Mouse (Mus musculus) heart, postnatal 10 days (tissue): ENCODE measurements at regions not wholly inside any gene's neighbourhood (a gene's known extent, or its start where the extent isn't known, plus 50 kb on each side); places are given as distances from the start of the nearest gene placed in this dataset.
A peak's percentile ranks its signal among the peaks of the same experiment; 100 is the strongest.

Experiments
- DNase-seq, 2 experiments: peaks; one replicate each; pipeline ENCODE4 v3.0.0; 2021
- intact Hi-C: fragments of 180-260 bp; cut with DNase I; formaldehyde crosslinking; loops from one replicate; pipeline ENCODE4 v1.15.1; 2025

DNA sequence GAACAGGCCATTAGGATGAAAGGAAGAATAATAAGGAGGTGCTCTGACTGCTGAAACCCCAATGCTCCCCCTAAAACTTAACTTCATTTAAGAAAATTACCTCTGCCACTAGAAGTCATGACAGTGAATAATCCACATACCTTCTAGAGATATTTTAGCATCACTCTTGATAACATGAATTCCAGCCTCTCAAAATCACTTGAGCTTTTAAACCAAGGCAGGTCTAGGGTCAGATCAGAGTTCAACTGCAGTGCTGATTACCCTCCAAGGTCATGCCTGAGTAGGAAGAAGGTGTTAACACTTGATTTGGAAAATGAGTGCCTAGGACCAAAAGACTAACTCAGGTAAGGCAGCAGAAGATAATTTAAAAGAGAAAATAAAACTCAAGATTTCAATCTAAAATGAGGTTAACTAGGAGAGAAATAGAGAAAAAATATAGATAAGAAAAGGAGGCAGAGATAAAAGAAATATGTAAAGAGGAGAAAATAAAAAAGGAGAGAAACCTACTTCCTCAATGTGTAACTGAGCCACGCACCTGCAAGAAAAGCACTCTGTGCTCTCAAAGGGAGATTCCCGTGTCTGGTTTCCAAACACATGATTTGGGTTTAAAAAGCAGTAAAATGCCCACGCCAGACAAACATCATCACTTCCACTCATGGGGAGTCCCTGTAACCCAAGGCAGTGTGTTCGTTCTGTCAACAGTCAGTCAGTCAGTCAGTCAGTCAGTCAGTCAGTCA, 229.8 kb downstream of the Trib2 start:
- intact Hi-C loops = no loop called here
- DNase-seq = no peak

DNA sequence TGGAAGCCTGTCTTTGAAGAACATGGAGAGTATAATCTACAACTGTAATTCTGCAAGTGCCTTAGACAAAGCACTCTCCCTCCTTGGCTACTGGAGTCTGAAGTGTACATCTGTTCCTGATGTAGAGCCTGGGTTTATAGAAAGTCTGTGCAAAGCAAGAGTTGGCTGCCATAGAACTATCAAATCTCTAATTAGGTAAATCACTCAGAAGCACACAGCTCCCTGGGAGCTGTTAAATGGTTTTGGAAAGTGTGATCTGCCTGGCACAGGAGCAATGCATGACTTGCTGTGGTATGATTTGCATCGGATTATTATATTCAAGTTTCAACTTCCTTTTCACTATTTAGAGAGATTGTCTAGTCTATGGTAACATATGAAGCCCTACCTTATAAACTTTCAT, 230.9 kb downstream of the Trib2 start:
- intact Hi-C loops = no loop called here
- DNase-seq = no peak

DNA sequence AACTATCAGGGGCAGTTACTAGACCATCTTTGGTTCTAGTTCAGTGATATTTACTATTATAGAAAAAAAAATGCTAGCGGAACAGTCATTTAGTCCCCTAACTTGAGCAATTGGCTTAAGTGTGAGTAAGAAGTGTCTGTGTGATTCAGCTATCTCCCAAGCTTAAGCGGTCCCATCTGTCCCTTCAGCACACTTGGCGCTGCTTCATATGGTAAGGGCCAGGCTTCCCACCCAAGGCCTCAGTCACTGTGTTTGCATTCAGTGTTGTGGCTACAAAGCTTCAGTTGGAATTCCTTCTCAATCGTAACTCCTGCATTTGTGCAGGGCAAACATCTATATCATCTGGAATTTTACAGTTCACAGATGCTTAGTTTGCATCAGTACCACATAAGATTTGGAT, 232.0 kb downstream of the Trib2 start:
- intact Hi-C loops = no loop called here
- no peak for DNase-seq

DNA sequence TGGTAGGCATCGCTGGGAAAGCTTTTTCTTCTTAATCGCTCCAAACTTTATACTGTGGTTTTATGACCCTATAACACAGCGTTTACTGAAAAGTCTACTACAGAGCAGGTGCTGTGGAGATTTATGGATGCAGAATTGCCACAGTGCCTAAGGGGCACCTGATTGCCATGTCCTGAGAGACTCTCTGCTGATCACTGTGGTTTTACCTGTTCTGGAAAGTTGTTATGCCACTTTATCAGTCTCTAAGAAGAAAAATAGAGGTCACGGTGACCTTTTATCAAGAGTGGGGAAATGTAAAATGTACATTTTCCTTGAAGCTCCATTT, 250.0 kb downstream of the Trib2 start:
- no peak for DNase-seq

DNA sequence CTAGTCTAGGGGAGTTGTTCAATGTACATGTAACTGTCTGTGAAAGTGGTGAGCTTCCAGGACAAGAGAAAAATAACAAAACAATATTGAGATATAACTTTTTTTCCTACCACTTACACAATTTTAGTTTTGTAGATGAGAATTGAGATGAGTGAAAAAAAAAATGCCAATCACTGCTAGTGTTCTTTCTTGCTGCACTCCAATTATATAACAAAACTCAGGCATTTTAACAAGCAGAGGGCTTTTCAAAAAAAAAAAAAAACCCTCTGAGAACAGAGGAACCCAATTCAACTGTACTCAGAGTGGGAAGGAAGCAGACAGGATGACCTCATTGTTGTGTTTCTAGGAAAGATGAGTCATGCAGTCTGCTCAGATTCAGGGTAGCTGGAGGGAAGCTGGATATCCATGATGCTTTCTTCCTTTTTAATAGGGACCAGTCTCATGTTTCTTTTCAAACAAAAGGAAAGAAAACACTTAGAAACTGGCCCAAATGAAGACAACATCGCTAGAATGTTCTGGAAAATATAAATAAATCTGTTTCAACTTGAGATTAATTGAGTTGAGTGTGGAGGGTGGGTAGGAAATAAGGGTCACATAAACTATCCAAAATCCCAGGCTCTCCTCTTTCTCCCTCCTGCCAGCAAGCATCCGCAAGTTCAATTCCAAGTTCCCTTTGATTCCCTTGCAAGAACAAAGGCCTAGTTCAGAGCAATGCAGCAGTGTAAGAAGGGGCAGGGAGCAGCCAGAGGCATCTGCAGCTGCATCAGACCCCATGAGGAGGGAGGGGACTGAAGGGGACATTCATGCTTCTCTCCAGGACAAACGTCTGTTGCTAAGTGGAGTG, 250.6 kb downstream of the Trib2 start:
- intact Hi-C loops = loop anchor here (2.0 kb wide), 1 partner anchor 21 kb away; no protein-coding TSS in a partner anchor
- peak; percentile 44 to 55 for DNase-seq

More for the DNA sequence above, 250.0 kb downstream of the Trib2 start:
- intact Hi-C loops = no loop called here

DNA sequence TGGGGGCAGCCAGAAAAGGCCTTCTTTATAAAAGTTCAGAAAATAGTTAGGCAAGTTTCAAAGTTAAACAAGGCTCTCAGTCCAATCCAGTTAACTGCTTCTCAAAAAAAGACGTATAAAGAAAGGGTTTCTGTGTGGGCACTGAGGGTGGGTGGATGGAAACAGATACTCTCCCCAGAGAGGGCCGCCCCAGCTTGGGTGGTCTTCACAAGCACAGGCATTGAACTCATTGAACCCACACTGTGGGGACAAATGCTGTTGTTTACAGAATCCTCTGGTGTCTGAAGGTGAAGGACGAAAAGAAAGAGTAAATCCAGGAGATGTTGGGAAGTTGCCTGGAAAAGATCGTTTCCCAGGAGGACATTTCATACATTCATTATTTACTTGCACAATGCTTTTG, 253.9 kb downstream of the Trib2 start:
- intact Hi-C loops = no loop called here
- DNase-seq = no peak

DNA sequence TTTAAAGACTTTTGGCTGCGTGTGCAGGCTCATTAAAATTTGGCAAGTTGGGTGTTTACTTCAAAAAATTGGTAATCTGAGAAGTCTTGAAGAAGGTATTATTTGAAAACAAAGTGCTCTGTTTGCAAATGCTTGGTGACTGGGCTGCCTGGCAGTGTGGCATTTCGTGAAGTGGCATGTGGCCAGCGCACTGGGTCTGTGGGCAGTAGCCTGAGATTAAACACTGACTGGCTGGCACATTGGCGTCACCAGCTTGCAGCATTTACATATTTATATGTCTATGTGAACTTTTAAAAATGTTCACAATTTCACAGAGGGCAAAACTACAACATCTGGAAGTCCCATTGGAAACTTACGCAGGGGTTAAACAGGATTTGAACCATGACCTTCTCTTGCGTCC, 261.3 kb downstream of the Trib2 start:
- intact Hi-C loops = no loop called here
- peak; percentile 19 for DNase-seq

DNA sequence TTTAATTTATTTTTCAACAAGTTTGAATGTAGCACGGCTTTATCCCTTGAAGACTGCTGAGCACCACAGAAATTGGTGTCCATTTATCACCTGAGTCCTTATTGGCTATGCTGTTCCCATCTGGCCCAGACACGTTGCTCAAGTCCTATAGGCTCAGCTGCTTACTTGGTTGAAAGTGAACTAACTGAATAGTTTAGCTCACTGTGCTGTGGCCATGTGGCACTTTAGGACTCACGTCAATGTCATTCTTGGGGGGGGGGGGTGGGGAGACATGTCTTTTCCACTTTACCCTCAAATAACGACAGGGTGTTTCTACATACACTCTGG, 263.1 kb downstream of the Trib2 start:
- DNase-seq = no peak

DNA sequence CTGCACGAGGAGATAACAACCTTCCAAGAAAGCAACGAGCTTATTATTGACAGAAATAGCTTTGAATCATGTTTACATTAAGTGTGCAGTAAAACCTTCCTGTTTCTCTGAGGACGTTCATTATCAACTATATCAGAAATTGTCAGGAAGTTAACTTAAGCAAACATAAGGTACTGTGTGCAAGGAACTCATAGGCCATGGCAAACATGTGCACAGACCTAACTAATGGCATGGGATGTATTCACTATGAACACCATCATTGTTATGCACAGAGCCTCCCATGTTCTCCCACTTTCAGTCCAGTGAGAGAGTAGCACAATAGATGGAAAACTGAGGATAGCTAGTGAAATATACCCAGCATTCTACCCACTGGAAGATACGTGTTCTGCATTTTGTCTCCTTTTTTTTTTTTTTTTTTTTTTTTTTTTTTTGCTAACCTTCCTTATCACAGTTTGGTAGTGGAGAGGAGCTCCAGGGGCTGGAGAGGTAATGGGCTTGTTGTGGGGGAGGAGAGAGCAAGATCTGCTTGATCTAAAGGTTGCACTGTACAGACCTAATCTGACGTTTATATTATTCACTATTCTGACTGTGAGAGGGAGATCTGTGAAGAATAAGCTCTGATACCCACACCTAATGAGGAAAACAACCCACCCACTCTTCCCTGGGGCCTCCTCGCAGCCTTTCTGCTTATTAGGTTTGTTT, 263.6 kb downstream of the Trib2 start:
- DNase-seq = no peak
- intact Hi-C loops = no loop called here

More for the DNA sequence above, 263.1 kb downstream of the Trib2 start:
- intact Hi-C loops = no loop called here

DNA sequence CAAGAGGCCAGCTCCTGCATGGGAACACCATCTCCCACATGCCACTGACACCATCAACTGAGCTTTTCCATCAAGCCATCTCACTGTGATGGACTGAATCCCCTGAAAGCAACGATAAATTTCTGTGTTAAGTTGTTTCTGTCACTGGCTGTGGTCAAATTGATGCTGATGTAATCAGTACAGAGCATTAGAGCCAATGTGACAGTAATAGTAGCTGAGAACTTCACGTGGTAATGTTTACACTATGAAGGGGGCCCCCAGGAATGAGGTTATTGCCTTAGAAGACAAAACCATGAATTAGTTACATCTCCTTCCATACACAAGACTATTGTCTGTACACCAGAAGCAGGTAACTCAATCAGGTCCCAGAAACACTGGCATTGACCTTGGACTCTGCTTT, 264.5 kb downstream of the Trib2 start:
- intact Hi-C loops = no loop called here
- no peak for DNase-seq

DNA sequence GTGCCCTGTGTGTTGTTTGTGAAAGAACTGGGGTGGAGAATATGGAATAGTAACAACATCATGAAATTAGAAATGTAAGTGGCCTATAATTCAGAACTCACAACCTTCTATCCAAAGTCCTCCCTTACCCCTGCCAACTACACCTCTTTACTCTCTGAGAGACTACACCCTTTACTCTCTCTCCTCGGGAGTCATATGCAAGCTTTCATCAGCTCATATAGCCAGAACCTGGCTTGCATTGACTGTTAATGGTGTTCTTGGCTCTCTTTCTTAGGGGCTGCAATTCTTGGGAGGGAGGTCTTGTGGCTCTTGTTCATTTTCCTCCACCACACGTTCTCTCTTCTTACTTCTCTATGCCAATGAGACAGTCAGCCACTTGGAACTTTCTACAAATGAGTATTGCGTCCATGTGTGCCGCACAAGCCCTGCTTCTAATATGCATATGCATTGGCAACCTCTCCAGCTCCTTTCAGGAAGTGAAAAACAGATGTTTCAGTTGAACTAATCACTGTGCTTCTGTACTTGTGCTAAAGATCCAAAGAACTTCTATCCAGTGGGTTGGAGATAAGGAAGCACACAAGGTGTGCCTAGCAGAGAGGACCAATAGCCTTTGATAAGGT, 265.3 kb downstream of the Trib2 start:
- no peak for DNase-seq
- intact Hi-C loops = no loop called here

DNA sequence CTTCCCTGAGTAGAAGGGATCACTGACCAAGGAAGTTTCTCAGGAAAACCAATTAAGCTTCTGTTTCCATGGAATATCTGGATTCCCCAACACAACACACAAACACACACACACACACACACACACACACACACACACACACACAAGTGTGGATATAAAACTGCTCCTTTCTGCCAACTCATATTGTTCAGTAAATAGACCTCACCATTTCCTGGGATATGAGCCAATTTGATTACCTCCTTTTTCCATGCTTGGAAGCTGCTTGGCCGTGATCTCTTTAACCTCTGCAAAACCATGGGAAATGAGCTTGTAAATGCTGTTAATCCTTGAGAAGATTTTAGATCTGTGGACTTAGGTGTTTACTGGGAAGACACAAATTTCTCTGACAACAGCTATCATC, 272.4 kb downstream of the Trib2 start:
- intact Hi-C loops = loop anchor here (2.0 to 10.0 kb wide), 4 partner anchors 20 to 460 kb away; no protein-coding TSS in a partner anchor

DNA sequence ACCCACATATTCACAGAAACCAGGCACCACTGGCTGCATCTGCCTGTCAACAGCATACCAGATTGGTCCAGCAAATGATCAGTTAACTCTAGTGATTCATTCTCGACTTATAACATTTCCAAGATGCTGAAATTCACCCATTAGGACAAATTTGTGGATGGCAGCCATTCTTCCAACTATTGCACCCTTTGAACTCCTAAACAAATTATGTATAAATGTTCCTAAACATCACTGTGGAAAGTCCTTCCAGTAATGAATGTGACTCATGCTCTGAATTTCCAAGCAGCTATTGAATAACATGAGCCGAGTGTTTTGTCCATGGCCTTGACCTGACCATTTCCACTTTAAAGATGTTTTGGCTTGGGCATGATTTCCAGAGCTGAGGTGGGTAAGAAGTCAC, 274.2 kb downstream of the Trib2 start:
- DNase-seq = no peak
- intact Hi-C loops = loop anchor here (2.0 to 10.0 kb wide), 3 partner anchors 52 to 462 kb away; no protein-coding TSS in a partner anchor

More for the DNA sequence above, 272.4 kb downstream of the Trib2 start:
- DNase-seq = peak; percentile 71 to 76

DNA sequence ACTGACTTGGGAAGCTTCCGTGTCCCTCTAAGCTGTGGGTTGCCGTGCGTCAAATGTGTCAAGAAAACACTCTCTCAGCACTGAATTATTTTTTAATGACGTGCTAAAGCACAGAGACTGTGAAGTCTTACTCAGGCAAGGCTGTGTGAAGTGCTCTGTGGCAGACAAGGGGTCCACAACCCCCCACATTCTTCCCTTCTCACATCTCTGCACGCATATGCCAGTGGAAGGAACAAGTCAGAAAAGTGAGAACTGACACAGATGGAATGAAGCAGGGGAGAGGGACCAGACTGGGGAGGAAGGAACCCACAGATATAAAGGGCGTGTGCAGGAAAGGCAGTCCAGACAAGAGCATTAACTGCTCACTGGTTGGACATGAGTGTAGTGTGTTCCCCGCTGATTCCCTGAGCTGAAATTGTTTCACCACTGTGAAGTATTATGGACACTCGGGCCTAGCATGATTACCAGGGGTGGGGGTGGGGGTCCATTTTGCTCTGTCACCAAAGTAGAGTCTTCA, 279.8 kb downstream of the Trib2 start:
- DNase-seq = peak; percentile 8 to 9
- intact Hi-C loops = loop anchor here (1.0 to 10.0 kb wide), 5 partner anchors 160 to 968 kb away; partner anchors contain the start of gene Trib2

DNA sequence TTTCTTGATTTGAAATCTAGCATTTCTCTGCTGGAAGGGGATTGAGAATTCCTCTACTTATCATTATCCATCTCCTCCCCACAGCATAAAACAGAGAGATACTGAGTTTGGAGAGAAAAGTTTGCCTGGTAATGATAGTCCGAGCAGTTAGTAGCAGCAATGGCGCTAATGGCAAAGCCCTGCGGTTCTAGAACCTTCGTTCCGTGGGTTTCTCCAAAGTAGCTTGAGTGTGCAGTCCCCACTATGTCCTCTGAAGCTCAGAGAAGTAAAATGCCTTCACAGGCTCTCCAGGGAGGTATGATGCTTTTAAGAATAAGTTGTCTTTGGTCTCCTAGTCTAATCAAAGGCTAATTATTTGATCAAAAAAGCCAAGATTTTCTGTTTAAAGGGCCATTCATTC, 280.5 kb downstream of the Trib2 start:
- DNase-seq = no peak
- intact Hi-C loops = loop anchor here (5.0 to 10.0 kb wide), 4 partner anchors 161 to 969 kb away; no protein-coding TSS in a partner anchor

DNA sequence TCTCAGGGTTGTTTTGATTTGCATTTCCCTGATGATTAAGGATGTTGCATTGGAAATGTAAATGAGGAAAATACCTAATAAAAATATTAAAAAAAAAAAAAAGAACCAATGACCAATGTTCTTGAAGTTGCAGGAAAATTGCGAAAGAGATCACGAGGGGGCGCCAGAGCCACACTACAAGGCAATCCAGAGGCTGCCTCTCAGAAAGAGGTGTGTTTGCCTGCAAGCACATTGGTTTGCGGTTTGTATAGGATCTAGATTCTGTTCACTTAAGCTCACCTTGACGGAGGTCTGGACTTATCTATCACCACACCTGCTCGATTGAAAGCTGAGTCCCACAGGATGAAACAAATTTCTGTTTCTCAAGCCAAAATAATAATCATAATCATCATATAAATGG, 280.9 kb downstream of the Trib2 start:
- intact Hi-C loops = loop anchor here (1.0 to 10.0 kb wide), 6 partner anchors 70 to 997 kb away; no protein-coding TSS in a partner anchor
- DNase-seq = peak; percentile 88 to 94

DNA sequence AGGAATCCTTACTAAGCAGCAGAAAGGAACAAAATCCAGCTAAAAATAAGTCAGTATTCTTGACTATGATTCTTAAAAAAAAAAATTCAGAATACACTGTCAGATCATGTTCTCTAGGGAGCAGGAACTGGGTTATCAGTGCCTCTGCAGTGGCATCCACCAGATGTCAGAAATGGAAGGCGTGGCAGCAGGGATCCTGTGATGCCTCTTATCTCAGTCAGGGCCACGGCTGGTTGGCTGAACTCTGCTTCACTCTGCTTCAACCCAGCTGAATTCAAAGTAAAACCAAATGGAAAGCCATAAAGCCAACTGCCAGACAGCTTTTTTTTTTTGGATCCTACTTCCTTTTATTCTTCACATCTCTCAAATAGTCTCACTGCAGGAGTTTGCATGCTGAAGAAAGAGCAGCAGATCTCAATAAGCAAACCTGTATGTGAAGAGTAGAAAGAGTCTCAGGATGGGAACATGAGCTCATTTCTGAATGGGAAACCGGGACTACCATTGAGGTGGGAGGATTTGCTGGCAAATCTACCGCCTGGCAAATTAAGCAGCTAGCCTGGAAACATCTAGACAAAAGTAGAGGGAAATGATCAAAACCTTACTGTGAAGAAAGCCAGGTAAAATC, 295.8 kb downstream of the Trib2 start:
- intact Hi-C loops = no loop called here

DNA sequence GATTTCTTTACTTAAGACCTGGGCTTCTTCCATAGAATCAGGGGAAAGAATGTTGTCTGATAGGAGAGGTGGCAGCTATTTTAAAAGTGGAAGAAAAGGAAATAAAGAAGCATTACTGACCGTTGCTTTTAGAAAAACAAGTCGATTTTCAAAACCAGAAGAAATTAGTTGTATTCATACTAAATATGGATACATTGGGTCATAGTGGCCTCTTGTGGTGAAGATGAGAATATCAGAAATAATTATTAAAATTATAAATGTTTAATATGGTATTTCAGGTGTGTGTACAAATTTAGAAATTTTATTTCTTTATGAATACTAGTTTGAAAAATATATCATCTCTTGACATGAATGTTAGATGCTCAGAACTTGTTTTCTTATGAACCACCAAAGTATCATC, 304.7 kb downstream of the Trib2 start:
- intact Hi-C loops = no loop called here
- no peak for DNase-seq

More for the DNA sequence above, 295.8 kb downstream of the Trib2 start:
- peak; percentile 13 to 19 for DNase-seq

DNA sequence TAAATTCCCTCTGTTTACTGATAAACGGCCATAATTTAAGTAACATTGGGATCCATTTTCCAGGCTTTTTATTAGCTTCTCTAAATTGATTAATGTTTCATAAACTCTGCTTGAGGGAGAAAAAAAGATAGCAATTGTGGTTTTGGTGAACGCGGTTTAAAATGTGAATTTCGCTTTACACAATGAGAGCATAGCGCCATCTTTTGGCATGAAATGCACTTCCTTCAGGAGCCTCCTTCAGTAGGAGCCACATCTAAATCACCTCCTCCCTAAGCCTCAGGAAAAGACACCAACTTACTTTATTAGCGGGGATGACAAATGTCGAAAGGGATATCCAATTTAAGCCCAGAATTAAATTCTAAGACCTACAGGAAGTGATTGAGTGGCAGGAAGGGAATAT, 309.1 kb downstream of the Trib2 start:
- peak in 1 of 2 experiments; percentile 23 for DNase-seq
- intact Hi-C loops = no loop called here

DNA sequence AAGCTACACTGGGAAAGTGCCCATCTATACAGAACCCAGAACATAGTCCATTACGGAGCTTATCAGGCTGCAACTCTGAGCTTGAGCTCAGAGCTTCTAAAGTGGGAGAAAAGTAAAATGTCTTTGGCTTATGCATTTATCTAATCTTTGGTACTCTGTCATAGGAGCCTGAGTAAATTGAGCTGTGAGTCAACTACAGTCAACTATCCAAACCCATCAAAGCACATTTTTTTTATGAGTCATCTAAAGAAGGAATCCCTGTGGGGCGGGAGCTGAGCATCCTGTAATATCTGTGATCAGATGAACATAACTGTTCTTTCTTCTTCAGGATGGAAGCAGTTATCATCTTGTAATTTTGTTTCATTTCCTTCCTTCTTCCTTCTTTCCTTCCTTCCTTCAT, 323.1 kb downstream of the Trib2 start:
- DNase-seq = no peak
- intact Hi-C loops = no loop called here
